Mouse (Mus musculus) heart, embryonic 14.5 days (tissue): Measurements from ENCODE around the gene Cdan1. TPM values are rescaled to one million over a fixed set of nuclear protein-coding genes. Genes with fewer than 3 reads are reported as not detected.
"Not testable (repeated sequence)": the region's sequence is repeated elsewhere in the genome, so short reads cannot be mapped to it uniquely, and the experiment has no call there.

Source experiments
- ATAC-seq: fragments of 200-750 bp; cut with Nextera tagmentation; 2 replicates; pipeline ENCODE4 v1.8.0; 2017; ENCODE audit warnings: low read depth, moderate TSS enrichment; ENCODE audit not compliant: insufficient number of reproducible peaks, insufficient read depth, low FRiP score
- H3K27ac ChIP-seq, 2 experiments: fragments of 200-500 bp in 1 of 2; fragments of 300-500 bp in 1 of 2; sonication (generic) in 1 of 2; replicated peaks in 1 of 2; 2 replicates each; pipeline ENCODE4 v1.5.1; 2012 to 2014; ENCODE audit warnings: low read depth in 2 of 2, low read length in 2 of 2, control low read depth in 1 of 2, mild to moderate bottlenecking in 1 of 2, mixed read lengths in 1 of 2; ENCODE audit not compliant: control insufficient read depth in 1 of 2, insufficient read depth in 1 of 2
- H3K27me3 ChIP-seq: fragments of 300-500 bp; sonication (generic); 2 replicates; pipeline ENCODE4 v1.6.1; 2014; ENCODE audit warnings: mild to moderate bottlenecking, low read length, control low read depth; ENCODE audit not compliant: control insufficient read depth, insufficient read depth
- H3K36me3 ChIP-seq: fragments of 300-500 bp; sonication (generic); 2 replicates; pipeline ENCODE4 v1.6.1; 2014; ENCODE audit warnings: mild to moderate bottlenecking, control low read depth, low read length, mixed read lengths; ENCODE audit not compliant: control insufficient read depth, insufficient read depth
- H3K4me1 ChIP-seq, 2 experiments: fragments of 200-500 bp in 1 of 2; fragments of 300-500 bp in 1 of 2; sonication (generic) in 1 of 2; 2 replicates each; pipeline ENCODE4 v1.6.1; 2012 to 2014; ENCODE audit warnings: low read length in 2 of 2, control low read depth in 1 of 2, mixed read lengths in 1 of 2; ENCODE audit not compliant: control insufficient read depth in 2 of 2, insufficient read depth in 2 of 2
- H3K4me2 ChIP-seq: fragments of 300-500 bp; sonication (generic); 2 replicates; pipeline ENCODE4 v1.6.1; 2014; ENCODE audit warnings: mild to moderate bottlenecking, low read length
- H3K4me3 ChIP-seq, 2 experiments: fragments of 200-500 bp in 1 of 2; fragments of 300-500 bp in 1 of 2; sonication (generic) in 1 of 2; 2 replicates each; pipeline ENCODE4 v1.5.1; 2012 to 2014; ENCODE audit warnings: low read length in 2 of 2, mild to moderate bottlenecking in 2 of 2, control low read depth in 1 of 2, low read depth in 1 of 2, moderate library complexity in 1 of 2; ENCODE audit not compliant: control insufficient read depth in 1 of 2, insufficient read depth in 1 of 2
- H3K9ac ChIP-seq: fragments of 300-500 bp; sonication (generic); 2 replicates; pipeline ENCODE4 v1.6.1; 2014; ENCODE audit warnings: mild to moderate bottlenecking, low read length
- H3K9me3 ChIP-seq: fragments of 300-500 bp; sonication (generic); 2 replicates; pipeline ENCODE4 v1.6.1; 2016; ENCODE audit warnings: low read length, control low read depth; ENCODE audit not compliant: control insufficient read depth
- WGBS: fragments of 180-500 bp; shearing (Covaris S2); extraction: QIAGEN DNeasy Blood & Tissue Kit; methylation state at CpG from one replicate; pipeline ENCODE4 v1.1.7; 2014; 5-methylcytosine and 5-hydroxymethylcytosine counted together
- polyA plus RNA-seq: library from polyadenylated mRNA; unstranded; fragments of >200 nt; fragmentation: Nextera tagmentation; extraction: Ambion mirVana; gene quantifications from 2 replicates; pipeline ENCODE4 v1.2.1, GENCODE M21; 2014

Cdan1 gene
- polyA plus RNA-seq, 1 experiment from 2014 or later = 7.9 TPM

DNA sequence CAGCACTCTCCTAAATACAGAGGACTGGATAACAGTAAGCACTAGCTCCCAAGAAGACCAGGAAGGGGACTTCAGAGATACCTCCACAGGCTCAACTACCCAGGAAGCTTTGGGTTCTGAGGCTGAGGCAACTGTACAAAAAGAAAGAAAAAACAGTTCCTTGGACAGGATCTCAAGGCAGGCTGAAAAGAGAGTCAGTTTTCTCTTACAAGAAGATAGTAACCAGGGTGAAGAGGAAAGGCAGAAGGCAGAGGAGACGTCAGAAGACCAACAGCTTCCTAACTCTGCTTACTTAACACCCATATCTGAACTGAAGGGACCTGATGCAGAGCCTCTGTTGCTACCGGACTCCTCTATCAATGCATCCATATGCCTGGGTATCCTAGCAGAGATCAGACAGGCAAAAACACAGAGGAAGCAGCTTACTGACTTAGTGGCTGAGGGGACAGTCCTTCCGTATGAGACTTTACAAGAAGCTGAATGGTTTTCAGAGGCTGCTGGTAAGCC, 149.5 kb downstream of the Cdan1 start:
- Histone ChIP-seq H3K36me3 (peaks cover 51% of the 10 kb centered on the region), H3K4me2 (no peak overlapping the region), H3K9ac (no peak overlapping the region), H3K4me3 (no peak overlapping the region), H3K9me3 (no peaks in the 10 kb centered on the region), H3K4me1 (peaks cover 2 to 4% of the 10 kb centered on the region in 2 experiments; a peak in 1 of 4 replicates), H3K27ac (no peak overlapping the region), H3K27me3 (no peaks in the 10 kb centered on the region)
- no peak for ATAC-seq
- WGBS = 82% methylated on average over 3 of the region's 3 CpGs

DNA sequence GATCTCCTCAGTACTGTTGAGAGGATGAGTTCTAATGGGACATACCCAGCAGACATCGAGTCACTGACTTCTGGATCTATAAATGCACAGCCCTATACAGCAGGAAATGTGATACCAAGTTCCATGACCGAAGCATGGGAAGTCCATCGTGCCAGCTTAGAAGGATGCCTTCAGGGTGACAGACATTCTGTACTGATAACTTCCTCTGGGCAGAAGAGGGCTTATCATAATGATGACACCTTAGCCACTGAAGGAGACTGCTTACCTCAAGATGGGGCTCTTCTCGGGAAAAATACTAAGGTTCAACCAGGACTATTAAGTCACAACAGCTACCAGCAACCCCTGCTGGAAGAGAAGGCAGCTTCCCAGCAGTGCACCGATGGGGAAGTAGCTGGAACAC, 152.2 kb downstream of the Cdan1 start:
- no peak for ATAC-seq
- Histone ChIP-seq H3K4me2 (no peak overlapping the region), H3K9me3 (no peaks in the 10 kb centered on the region), H3K4me1 (peaks cover 2 to 5% of the 10 kb centered on the region in 2 experiments; a peak in 1 of 4 replicates), H3K27me3 (no peaks in the 10 kb centered on the region), H3K9ac (no peak overlapping the region), H3K4me3 (no peak overlapping the region), H3K36me3 (peaks cover 56% of the 10 kb centered on the region), H3K27ac (no peak overlapping the region)
- WGBS = 71% methylated on average over 5 of the region's 5 CpGs

DNA sequence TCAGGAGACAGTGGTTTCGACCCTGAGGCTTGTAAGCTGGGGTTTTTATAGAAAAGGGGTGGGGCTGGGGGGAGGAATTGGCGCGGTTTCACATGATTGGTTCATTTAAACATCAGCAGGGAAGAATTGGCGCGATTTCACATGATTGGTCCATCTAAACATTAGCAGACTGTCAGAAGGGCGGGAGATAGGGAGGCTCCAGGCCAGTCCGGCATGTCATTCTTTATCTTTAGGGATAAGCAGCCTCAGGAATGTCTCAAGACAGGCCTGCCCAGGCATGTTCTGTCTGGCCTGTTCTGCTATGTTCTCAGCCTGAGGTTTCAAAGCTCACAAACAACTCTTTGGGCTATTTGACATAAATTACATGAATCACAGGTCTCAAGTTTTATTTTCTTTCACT, 168.8 kb downstream of the Cdan1 start:
- not testable (repeated sequence) for H3K4me1 ChIP-seq, H3K4me2 ChIP-seq, H3K9ac ChIP-seq, ATAC-seq, H3K9me3 ChIP-seq, H3K4me3 ChIP-seq, H3K27me3 ChIP-seq, H3K27ac ChIP-seq
- 70% methylated on average over 7 of the region's 7 CpGs for WGBS
- H3K36me3 ChIP-seq = peaks cover 14% of the 10 kb centered on the region

DNA sequence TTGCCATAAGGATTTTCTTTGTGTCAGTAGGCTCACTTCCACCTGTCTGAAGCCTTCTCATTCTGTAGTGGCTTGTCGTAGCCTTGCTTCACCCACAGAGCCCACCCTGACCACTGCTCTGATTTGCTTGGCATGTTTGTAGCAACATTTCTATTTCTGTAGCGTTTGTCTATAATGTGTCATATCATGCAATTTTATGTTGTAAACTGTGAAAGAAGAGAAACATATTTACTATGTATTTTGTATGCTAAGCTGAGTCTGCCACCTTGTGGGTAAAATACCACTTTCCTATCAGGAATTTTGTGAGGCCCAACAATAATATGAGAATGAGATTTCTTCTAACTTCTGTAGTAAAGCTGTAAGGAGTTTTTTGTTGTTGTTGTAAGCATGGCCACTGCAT, 179.7 kb downstream of the Cdan1 start:
- H3K9ac ChIP-seq = no peak overlapping the region
- no peak for ATAC-seq
- 73% methylated on average over 2 of the region's 2 CpGs for WGBS
- H3K9me3 ChIP-seq = no peaks in the 10 kb centered on the region
- H3K4me3 ChIP-seq = no peak overlapping the region
- no peaks in the 10 kb centered on the region for H3K4me1 ChIP-seq
- H3K4me2 ChIP-seq = no peak overlapping the region
- no peak overlapping the region for H3K27ac ChIP-seq
- no peaks in the 10 kb centered on the region for H3K27me3 ChIP-seq
- peaks cover 25% of the 10 kb centered on the region for H3K36me3 ChIP-seq

DNA sequence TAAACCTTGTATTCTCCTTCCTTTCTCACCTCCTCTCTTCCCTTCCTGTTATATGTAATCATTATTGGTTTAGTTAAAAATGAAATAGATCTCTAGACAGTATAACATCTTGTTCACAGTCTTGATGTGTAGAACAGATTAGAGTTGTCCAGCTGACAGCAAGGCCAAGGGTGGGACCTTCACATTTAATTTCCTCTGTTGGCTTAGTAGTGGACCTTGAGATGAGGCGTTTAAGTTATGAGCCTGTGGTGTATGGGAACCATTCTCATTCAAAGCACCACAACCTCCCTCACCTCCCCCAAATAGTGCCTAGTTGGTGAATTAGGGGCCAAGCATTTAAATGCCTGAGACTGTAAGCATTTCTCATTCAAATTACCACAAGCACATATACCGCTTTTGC, 182.5 kb downstream of the Cdan1 start:
- H3K4me1 ChIP-seq = no peaks in the 10 kb centered on the region; a peak in 1 of 4 replicates
- H3K27me3 ChIP-seq = no peaks in the 10 kb centered on the region
- H3K36me3 ChIP-seq = peaks cover 14% of the 10 kb centered on the region
- H3K4me3 ChIP-seq = no peak overlapping the region
- no peak overlapping the region for H3K4me2 ChIP-seq
- 87% methylated on average over 2 of the region's 2 CpGs for WGBS
- H3K27ac ChIP-seq = no peak overlapping the region
- no peak overlapping the region for H3K9ac ChIP-seq
- no peaks in the 10 kb centered on the region for H3K9me3 ChIP-seq
- no peak for ATAC-seq

Other genes starting within 250 kb of the Cdan1 start
- 19.7 and 21.9 TPM in 2 replicates for gene Haus2, start 240.7 kb downstream of the Cdan1 start, polyA plus RNA-seq
- 22.0 and 22.9 TPM in 2 replicates for gene Lrrc57, start 240.6 kb downstream of the Cdan1 start, polyA plus RNA-seq
- 5.7 and 6.3 TPM in 2 replicates for gene Stard9, start 221.0 kb downstream of the Cdan1 start, polyA plus RNA-seq
- gene Ttbk2, start 476 bp upstream of the Cdan1 start, polyA plus RNA-seq = 4.1 and 4.4 TPM in 2 replicates
- 19.7 and 24.4 TPM in 2 replicates for gene Ubr1, start 120.6 kb upstream of the Cdan1 start, polyA plus RNA-seq
- gene Tmem62, start 126.9 kb upstream of the Cdan1 start, polyA plus RNA-seq = 2.1 and 3.9 TPM in 2 replicates
- gene Ccndbp1, start 158.3 kb upstream of the Cdan1 start, polyA plus RNA-seq = 43.7 and 46.9 TPM in 2 replicates
- 1.1 and 2.2 TPM in 2 replicates for gene Epb42, start 186.9 kb upstream of the Cdan1 start, polyA plus RNA-seq
- gene Tgm5, start 235.7 kb upstream of the Cdan1 start, polyA plus RNA-seq = 0.11 TPM in 1 of 2 replicates, not detected in the other